Mouse (Mus musculus): ENCODE measurements around the gene Dpysl5.

DNA sequence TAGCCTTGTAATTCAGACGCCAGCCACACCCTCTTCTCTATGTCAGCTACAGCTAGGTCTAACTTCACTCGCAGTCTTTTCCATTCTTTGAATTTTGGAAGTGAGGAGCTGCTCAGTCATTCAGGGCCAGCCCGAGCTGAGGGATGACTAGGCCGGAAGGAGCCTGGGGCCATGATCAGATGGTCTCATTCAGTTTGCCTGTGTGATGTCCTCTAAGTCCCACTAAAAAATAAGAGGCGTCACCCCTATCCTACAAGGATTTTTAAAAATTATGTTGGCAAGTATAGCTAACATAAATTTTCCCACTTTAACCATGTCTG, 52.1 kb downstream of the Dpysl5 start:
- TF ChIP-seq CTCF (IDR thresholded peaks at IDR 0.05; ENCODE audit: borderline replicate concordance, control insufficient read depth, extremely low read depth, insufficient read depth, low read length, poor library complexity) (no peak), POLR2A (IDR thresholded peaks at IDR 0.05; ENCODE audit: control insufficient read depth, extremely low read depth, insufficient read depth, low read length, poor library complexity) (no peak)
